Mouse (Mus musculus) G1E (cell line): Measurements from ENCODE around the gene Pmel. TPM values are rescaled to one million over a fixed set of nuclear protein-coding genes. Genes with fewer than 3 reads are reported as not detected.

Experiments used
- ATAC-seq: 2 replicates; pipeline ENCODE4 v1.8.0; 2016; ENCODE audit warnings: mild to moderate bottlenecking; ENCODE audit not compliant: insufficient number of reproducible peaks, poor library complexity, low FRiP score, severe bottlenecking; ENCODE audit errors: extremely low read depth
- DNase-seq: peaks from one replicate; pipeline ENCODE4 v3.0.0; 2012; ENCODE audit warnings: low spot score
- H3K27me3 ChIP-seq: 2 replicates; pipeline ENCODE4 v1.6.1; 2012; ENCODE audit warnings: mild to moderate bottlenecking, low read length, inconsistent platforms; ENCODE audit not compliant: insufficient read depth
- H3K36me3 ChIP-seq: replicated peaks from 2 replicates; pipeline ENCODE3; 2012; ENCODE audit warnings: mild to moderate bottlenecking, inconsistent platforms
- H3K4me1 ChIP-seq: 2 replicates; pipeline ENCODE4 v1.6.1; 2012; ENCODE audit warnings: low read depth, low read length, inconsistent platforms, mixed read lengths; ENCODE audit not compliant: insufficient read depth
- H3K4me3 ChIP-seq: 2 replicates; pipeline ENCODE4 v1.5.1; 2012; ENCODE audit warnings: low read depth, mild to moderate bottlenecking, inconsistent platforms, low read length, moderate library complexity, mixed read lengths
- H3K9me3 ChIP-seq: replicated peaks from 2 replicates; pipeline ENCODE4 v1.6.1; 2012; ENCODE audit warnings: inconsistent platforms
- CTCF ChIP-seq: IDR thresholded peaks from 2 replicates; pipeline ENCODE4 v1.5.1; 2012; ENCODE audit warnings: low read depth, low read length, inconsistent platforms, mixed read lengths
- GATA1 ChIP-seq: IDR thresholded peaks from 2 replicates; pipeline ENCODE4 v1.6.1; 2012; ENCODE audit warnings: borderline replicate concordance, low read length, inconsistent platforms, mixed read lengths
- GATA2 ChIP-seq: IDR thresholded peaks from 2 replicates; pipeline ENCODE4 v1.6.1; 2012; ENCODE audit warnings: low read depth, low read length, inconsistent platforms, borderline replicate concordance
- POLR2AphosphoS5 ChIP-seq: IDR thresholded peaks from 2 replicates; pipeline ENCODE4 v1.6.1; 2012; ENCODE audit warnings: low read depth, low read length, inconsistent platforms; ENCODE audit not compliant: insufficient replicate concordance
- TAL1 ChIP-seq: conservative IDR thresholded peaks from 2 replicates; pipeline ENCODE4 v1.6.1; 2012; ENCODE audit warnings: low read depth, low read length, inconsistent platforms, mixed read lengths
- polyA plus RNA-seq: library from polyadenylated mRNA; stranded (reverse); fragments of >175 nt; gene quantifications from 2 replicates; pipeline ENCODE4 v1.2.3, GENCODE M21; 2012
- total RNA-seq, 2 experiments: library from RNA; stranded (forward) in 1 of 2; stranded (reverse) in 1 of 2; fragments of 200-1000 nt in 1 of 2; fragments of >200 nt in 1 of 2; fragmentation: Nextera tagmentation in 1 of 2; gene quantifications; 2 replicates each; pipeline ENCODE4 v1.2.3; 2014 to 2017

Pmel gene
- total and polyA plus RNA-seq, 3 experiments: 0.05 to 2.4 (median 0.76) TPM

- H3K4me3 ChIP-seq: peak overlapping the region; percentile 74; the same call in 1 of the 2 replicates
- no peaks in the 10 kb centered on the region for H3K9me3 ChIP-seq
- H3K27me3 ChIP-seq: no peaks in the 10 kb centered on the region; the same call in 1 of the 2 replicates
- H3K4me1 ChIP-seq: peaks cover 15% of the 10 kb centered on the region
- no peak for DNase-seq
- H3K36me3 ChIP-seq: peaks cover 24% of the 10 kb centered on the region
- no peak for TF ChIP-seq TAL1
- TF ChIP-seq CTCF: no peak
- TF ChIP-seq GATA1: no peak
- TF ChIP-seq POLR2AphosphoS5: no peak
- ATAC-seq: 0 out of 2 replicates have a peak, but pooled peaks have one; percentile 31
These were observed 29.5 kb upstream of the Pmel start for GRCm38 (mm10) chr10:128674469-128675008.

- no peaks in the 10 kb centered on the region for H3K27me3 ChIP-seq
- H3K36me3 ChIP-seq: peaks cover 59% of the 10 kb centered on the region
- ATAC-seq: no peak
- TF ChIP-seq CTCF: no peak
- no peak for TF ChIP-seq GATA2
- no peak for TF ChIP-seq TAL1
- no peak for TF ChIP-seq POLR2AphosphoS5
- TF ChIP-seq GATA1: no peak
- H3K4me3 ChIP-seq: peak overlapping the region; percentile 86
- H3K4me1 ChIP-seq: peaks cover 40% of the 10 kb centered on the region
- H3K9me3 ChIP-seq: no peaks in the 10 kb centered on the region
- no peak for DNase-seq
These were observed 8.5 kb upstream of the Pmel start for GRCm38 (mm10) chr10:128695411-128695991.

GRCm38 (mm10) chr10:128695992-128696807 is 7.8 kb upstream of the Pmel start, which contains the start of gene Rab5b:
Rab5b (minus strand) TSS chr10:128696264.
- H3K4me1 ChIP-seq: peaks cover 43% of the 10 kb centered on the region
- ATAC-seq (peak; percentile 98), DNase-seq (peak; percentile 97)
- peaks cover 64% of the 10 kb centered on the region for H3K36me3 ChIP-seq
- no peak for TF ChIP-seq POLR2AphosphoS5
- TF ChIP-seq GATA2: no peak
- no peak for TF ChIP-seq GATA1
- no peak for TF ChIP-seq TAL1
- TF ChIP-seq CTCF: no peak
- peak within 1 kb of the TSS; percentile 86 for H3K4me3 ChIP-seq
- no peaks in the 10 kb centered on the region for H3K9me3 ChIP-seq
- no peaks in the 10 kb centered on the region for H3K27me3 ChIP-seq

GRCm38 (mm10) chr10:128697072-128697725 is 6.8 kb upstream of the Pmel start:
- no peak for ATAC-seq
- no peak for DNase-seq

GRCm38 (mm10) chr10:128699006-128699405 is 5.0 kb upstream of the Pmel start:
- peaks cover 68% of the 10 kb centered on the region for H3K36me3 ChIP-seq
- no peaks in the 10 kb centered on the region for H3K9me3 ChIP-seq
- peaks cover 61% of the 10 kb centered on the region for H3K4me1 ChIP-seq
- ATAC-seq: no peak
- TF ChIP-seq GATA2: no peak
- H3K4me3 ChIP-seq: no peak overlapping the region
- no peaks in the 10 kb centered on the region for H3K27me3 ChIP-seq
- DNase-seq: no peak

More at GRCm38 (mm10) chr10:128697072-128697725, 6.8 kb upstream of the Pmel start:
- H3K4me1 ChIP-seq: peaks cover 45% of the 10 kb centered on the region
- no peaks in the 10 kb centered on the region for H3K27me3 ChIP-seq
- H3K36me3 ChIP-seq: peaks cover 67% of the 10 kb centered on the region
- H3K9me3 ChIP-seq: no peaks in the 10 kb centered on the region
- no peak overlapping the region; the same call in 1 of the 2 replicates for H3K4me3 ChIP-seq
- TF ChIP-seq GATA2: no peak
- no peak for TF ChIP-seq GATA1

GRCm38 (mm10) chr10:128699611-128700010 is 4.4 kb upstream of the Pmel start:
- TF ChIP-seq GATA2 (no peak), GATA1 (no peak)

More at GRCm38 (mm10) chr10:128699611-128700010, 4.4 kb upstream of the Pmel start:
- H3K4me3 ChIP-seq: no peak overlapping the region
- H3K9me3 ChIP-seq: no peaks in the 10 kb centered on the region
- ATAC-seq (no peak), DNase-seq (no peak)
- H3K36me3 ChIP-seq: peaks cover 66% of the 10 kb centered on the region
- H3K27me3 ChIP-seq: no peaks in the 10 kb centered on the region
- peaks cover 60% of the 10 kb centered on the region for H3K4me1 ChIP-seq
